Mouse (Mus musculus) mouse trophoblast stem cell (cell line): ENCODE measurements at regions not wholly inside any gene's neighbourhood (a gene's known extent, or its start where the extent isn't known, plus 50 kb on each side); places are given as distances from the start of the nearest gene placed in this dataset.

Experiments
- in situ Hi-C, 2 experiments: fragments of 300-500 bp; cut with MseI, MboI; formaldehyde crosslinking; loops; 2 replicates in 1 of 2; 3 replicates in 1 of 2; pipeline ENCODE4 v1.15.1; 2025

- in situ Hi-C loops: no loop called here
These were observed 485.7 kb downstream of the Grin2a start for GRCm38 (mm10) chr16:9509666-9510065.

- in situ Hi-C loops: no loop called here
These were observed 480.8 kb downstream of the Grin2a start for GRCm38 (mm10) chr16:9514538-9514937.
